Mouse (Mus musculus): Measurements from ENCODE around the gene Pik3c2a. TPM values are rescaled to one million over a fixed set of nuclear protein-coding genes. Genes with fewer than 3 reads are reported as not detected.

Pik3c2a gene
- polyA plus RNA-seq, 1 experiment from 2014 or later, result 22.3 TPM

Other genes with a start within 250 kb of the Pik3c2a start
- gene Plekha7, start 135.1 kb downstream of the Pik3c2a start, polyA plus RNA-seq (2015; fragmentation: Nextera tagmentation; extraction: Ambion mirVana), result 7.5 and 10.1 TPM in 2 replicates
- gene Rps13, start 109.3 kb downstream of the Pik3c2a start, polyA plus RNA-seq (2015; fragmentation: Nextera tagmentation; extraction: Ambion mirVana), result 578 and 624 TPM in 2 replicates
- gene Nucb2, start 60.9 kb upstream of the Pik3c2a start, polyA plus RNA-seq (2015; fragmentation: Nextera tagmentation; extraction: Ambion mirVana), result 20.2 and 25.0 TPM in 2 replicates